Mouse (Mus musculus) heart, postnatal 0 days (tissue): Measurements from ENCODE around the gene Mon2. TPM values are rescaled to one million over a fixed set of nuclear protein-coding genes. Genes with fewer than 3 reads are reported as not detected.

Experiments
- ATAC-seq: fragments of 200-750 bp; cut with Nextera tagmentation; 2 replicates; pipeline ENCODE4 v1.8.0; 2017; ENCODE audit warnings: low read depth, moderate number of reproducible peaks, moderate library complexity; ENCODE audit not compliant: insufficient read depth
- DNase-seq: peaks from one replicate; pipeline ENCODE4 v3.0.0-alpha.2; 2016; ENCODE audit warnings: low spot score
- H3K27ac ChIP-seq: fragments of 300-500 bp; sonication (generic); 2 replicates; pipeline ENCODE4 v1.5.1; 2014; ENCODE audit warnings: low read depth, mild to moderate bottlenecking
- H3K27me3 ChIP-seq: fragments of 300-500 bp; sonication (generic); 2 replicates; pipeline ENCODE4 v1.6.1; 2014; ENCODE audit warnings: low read length, mixed read lengths; ENCODE audit not compliant: control insufficient read depth, insufficient read depth
- H3K36me3 ChIP-seq: fragments of 300-500 bp; sonication (generic); replicated peaks from 2 replicates; pipeline ENCODE4 v1.6.1; 2014; ENCODE audit warnings: low read length, mixed read lengths; ENCODE audit not compliant: control insufficient read depth, insufficient read depth
- H3K4me1 ChIP-seq: fragments of 300-500 bp; sonication (generic); 2 replicates; pipeline ENCODE4 v1.6.1; 2014; ENCODE audit warnings: antibody characterized with exemption; ENCODE audit not compliant: control insufficient read depth, insufficient read depth
- H3K4me2 ChIP-seq: fragments of 300-500 bp; sonication (generic); 2 replicates; pipeline ENCODE4 v1.6.1; 2014; ENCODE audit warnings: low read depth, mild to moderate bottlenecking, low read length, moderate library complexity
- H3K4me3 ChIP-seq: fragments of 300-500 bp; sonication (generic); 2 replicates; pipeline ENCODE4 v1.5.1; 2014; ENCODE audit warnings: low read depth, low read length
- H3K9ac ChIP-seq: fragments of 300-500 bp; sonication (generic); replicated peaks from 2 replicates; pipeline ENCODE4 v1.6.1; 2014; ENCODE audit warnings: low read depth, low read length, mixed read lengths
- H3K9me3 ChIP-seq: fragments of 300-500 bp; sonication (generic); replicated peaks from 2 replicates; pipeline ENCODE4 v1.6.1; 2016; ENCODE audit warnings: low read length; ENCODE audit not compliant: control insufficient read depth
- CTCF ChIP-seq: IDR thresholded peaks from 2 replicates; pipeline ENCODE4 v1.5.1; 2016; ENCODE audit warnings: antibody characterized with exemption, control low read depth, low read depth
- EP300 ChIP-seq: IDR thresholded peaks from 2 replicates; pipeline ENCODE4 v1.6.1; 2016; ENCODE audit warnings: antibody characterized with exemption, low read depth
- WGBS: fragments of 180-500 bp; shearing (Covaris S2); extraction: QIAGEN DNeasy Blood & Tissue Kit; methylation state at CpG from one replicate; pipeline ENCODE4 v1.1.7; 2014; 5-methylcytosine and 5-hydroxymethylcytosine counted together
- polyA plus RNA-seq: library from polyadenylated mRNA; unstranded; fragments of >200 nt; fragmentation: Nextera tagmentation; extraction: Ambion mirVana; gene quantifications from 2 replicates; pipeline ENCODE4 v1.2.1, GENCODE M21; 2015
- total RNA-seq: library from RNA; depleted of rRNA; stranded (reverse); fragments of >200 nt; gene quantifications from 2 replicates; pipeline ENCODE4 v1.2.3, GENCODE M21; 2014; ENCODE audit warnings: low replicate concordance; rRNA removed

The Mon2 gene
- total RNA-seq (35.0 and 62.0 TPM in 2 replicates), polyA plus RNA-seq (14.3 and 15.2 TPM in 2 replicates)

DNA sequence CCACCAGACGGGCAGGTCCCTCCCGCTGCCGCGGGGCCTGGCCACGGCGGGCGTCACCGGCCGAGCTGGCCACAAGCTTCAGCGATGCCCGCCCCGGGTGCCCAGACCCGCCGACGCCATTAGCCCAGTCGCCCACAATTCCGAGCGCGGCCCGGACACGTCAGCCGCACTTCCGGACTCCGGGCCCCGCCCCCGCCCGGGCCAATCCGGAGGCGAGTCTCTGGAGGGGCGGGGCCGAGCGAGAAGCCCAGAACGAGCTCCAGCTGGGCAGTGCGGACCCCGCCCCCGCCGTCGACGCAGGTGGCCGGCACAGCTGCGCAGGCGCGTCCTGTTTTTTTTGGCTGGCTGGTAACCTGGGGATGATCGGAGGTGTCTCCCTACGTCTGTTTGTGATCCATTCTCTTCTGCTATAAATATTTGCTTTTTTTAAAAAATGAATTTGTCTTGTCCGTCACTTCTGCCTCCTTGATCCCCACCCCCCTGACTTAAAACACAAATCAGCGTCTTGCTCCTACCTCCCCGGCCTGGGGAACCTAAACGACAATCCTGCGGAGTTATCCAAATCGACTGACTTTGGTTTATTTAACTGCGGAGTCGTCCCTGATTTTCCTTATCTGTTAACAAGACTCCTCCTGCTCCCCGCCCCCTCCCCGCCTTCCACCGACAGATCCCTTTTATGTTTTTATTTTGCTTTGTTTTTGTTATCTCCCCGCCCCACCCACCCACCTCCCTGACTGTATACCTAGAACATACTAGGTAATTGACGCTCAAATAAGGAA is at the start of gene Mon2:
Gene Mon2 (minus strand): TSS at position 261 of the 779 bp plus-strand sequence.
- H3K9ac ChIP-seq = peak within 1 kb of the TSS; percentile 97
- H3K27me3 ChIP-seq = no peaks in the 10 kb centered on the region
- H3K4me1 ChIP-seq = peaks cover 19% of the 10 kb centered on the region
- no peak for TF ChIP-seq CTCF
- TF ChIP-seq EP300 = no peak
- H3K4me3 ChIP-seq = peak within 1 kb of the TSS; percentile 99
- peak; percentile 100 for ATAC-seq
- peak within 1 kb of the TSS; percentile 91 for H3K4me2 ChIP-seq
- no peaks in the 10 kb centered on the region; the same call in 1 of the 2 replicates for H3K36me3 ChIP-seq
- no peaks in the 10 kb centered on the region for H3K9me3 ChIP-seq
- DNase-seq = peak; percentile 97
- H3K27ac ChIP-seq = peak within 1 kb of the TSS; percentile 92
- WGBS = under 1% methylated on average over 46 of the region's 58 CpGs

DNA sequence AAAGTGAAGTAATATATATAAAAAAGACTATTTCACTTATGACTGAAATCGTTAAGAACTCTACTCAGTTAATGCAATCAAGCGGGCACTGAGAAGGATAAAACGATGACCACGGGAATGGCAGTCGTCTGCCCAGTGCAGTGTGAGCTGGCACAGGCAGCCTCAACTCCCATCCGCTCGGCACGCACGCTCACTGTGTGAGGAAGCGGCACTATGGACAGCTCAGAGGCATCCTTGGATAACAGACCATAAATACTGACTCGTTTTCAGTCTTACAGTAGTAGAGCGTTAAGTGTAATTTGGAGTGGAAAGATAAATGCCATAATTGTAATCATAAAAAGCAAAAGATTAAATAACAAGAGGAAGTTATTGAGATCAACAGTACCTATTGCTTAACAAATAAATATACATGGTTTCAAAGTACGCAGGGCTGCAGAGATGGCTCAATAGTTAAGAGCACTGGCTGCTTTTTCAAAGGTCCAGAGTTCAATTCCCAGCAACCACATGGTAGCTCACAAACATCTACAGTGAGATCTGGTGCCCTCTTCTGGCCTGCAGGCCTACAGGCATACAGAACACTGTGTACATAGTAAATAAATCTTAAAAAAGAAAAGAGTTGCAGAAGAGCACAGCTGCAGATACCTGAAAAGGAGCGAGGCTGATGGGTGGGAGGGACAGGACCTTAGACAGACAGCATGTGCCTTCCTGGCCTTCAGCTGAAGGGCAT is 44.5 kb upstream of the Mon2 start:
- peaks cover 92% of the 10 kb centered on the region for H3K36me3 ChIP-seq
- H3K27me3 ChIP-seq = no peaks in the 10 kb centered on the region
- WGBS = 93% methylated on average over 14 of the region's 14 CpGs
- H3K9me3 ChIP-seq = no peaks in the 10 kb centered on the region
- no peak for TF ChIP-seq EP300
- peak; percentile 22; the same call in 1 of the 2 replicates for TF ChIP-seq CTCF
- no peak overlapping the region for H3K4me2 ChIP-seq
- no peak overlapping the region for H3K4me3 ChIP-seq
- no peak for ATAC-seq
- no peak for DNase-seq
- no peak overlapping the region for H3K27ac ChIP-seq
- H3K4me1 ChIP-seq = no peaks in the 10 kb centered on the region
- H3K9ac ChIP-seq = no peak overlapping the region

DNA sequence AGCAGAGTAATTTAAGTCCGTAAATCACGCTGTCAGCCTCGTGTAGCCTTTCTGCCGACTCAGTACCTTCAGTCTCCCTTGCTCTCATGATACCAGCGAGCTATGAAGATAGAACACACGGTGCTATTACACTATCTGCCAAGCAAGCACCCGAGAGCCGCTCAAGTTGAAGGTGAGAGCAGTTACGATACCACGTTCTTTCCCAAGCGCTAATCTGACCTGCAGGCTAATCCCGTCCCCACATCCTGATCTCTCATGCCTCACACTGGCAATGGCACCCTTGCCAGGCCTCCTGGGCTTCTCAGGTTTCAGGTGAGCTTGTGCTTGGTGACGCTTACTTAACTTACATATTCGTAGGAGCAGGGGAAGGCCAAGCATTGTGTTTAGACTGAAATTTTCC is 40.6 kb upstream of the Mon2 start:
- DNase-seq (no peak), ATAC-seq (no peak)
- H3K36me3 ChIP-seq = peaks cover 83% of the 10 kb centered on the region
- TF ChIP-seq CTCF (no peak), EP300 (no peak)
- H3K9ac ChIP-seq = no peak overlapping the region
- no peak overlapping the region for H3K4me3 ChIP-seq
- H3K4me1 ChIP-seq = no peaks in the 10 kb centered on the region
- H3K27ac ChIP-seq = no peak overlapping the region
- H3K9me3 ChIP-seq = no peaks in the 10 kb centered on the region
- no peaks in the 10 kb centered on the region for H3K27me3 ChIP-seq
- WGBS = 80% methylated on average over 14 of the region's 14 CpGs
- H3K4me2 ChIP-seq = no peak overlapping the region

DNA sequence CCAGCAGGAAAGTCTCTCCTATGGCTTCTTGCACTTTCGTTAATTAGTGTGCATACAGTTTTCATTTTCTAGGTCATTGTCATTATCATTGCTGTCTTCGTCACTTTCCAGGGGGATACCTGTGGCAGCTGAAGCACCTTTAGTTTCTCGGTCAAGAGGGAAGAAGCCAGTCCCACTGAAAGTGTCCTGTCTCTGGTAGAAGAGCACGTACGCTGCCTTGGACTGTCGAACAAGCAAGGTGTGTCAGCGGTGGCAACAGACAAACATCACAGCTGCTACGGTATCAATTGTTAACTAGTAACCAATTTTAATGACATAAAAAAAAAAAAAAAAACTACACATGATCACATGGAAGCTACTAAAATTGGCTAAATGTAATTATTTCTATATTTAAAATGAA is 37.2 kb upstream of the Mon2 start:
- ATAC-seq = no peak
- H3K4me3 ChIP-seq = no peak overlapping the region

DNA sequence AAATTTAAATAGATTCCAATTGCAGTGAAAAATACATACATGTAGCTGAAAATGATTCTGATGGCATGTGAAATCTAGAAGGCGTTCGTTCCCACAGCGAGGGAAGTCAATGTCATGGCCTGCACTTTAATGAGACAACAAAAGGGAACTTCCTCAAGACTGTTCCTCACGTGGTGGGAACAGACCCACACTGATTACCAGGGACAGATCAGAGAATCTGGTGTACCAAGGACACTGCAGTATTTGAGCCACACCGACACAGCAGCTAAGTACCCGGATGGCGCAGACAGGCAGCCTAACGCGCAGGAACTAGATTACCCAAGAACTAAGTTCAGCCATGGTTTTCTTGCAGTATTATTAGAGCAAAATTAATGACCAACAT is 36.5 kb upstream of the Mon2 start:
- H3K9me3 ChIP-seq = no peaks in the 10 kb centered on the region
- WGBS = 92% methylated on average over 9 of the region's 9 CpGs
- ATAC-seq (no peak), DNase-seq (no peak)
- TF ChIP-seq CTCF = no peak
- TF ChIP-seq EP300 = no peak
- no peaks in the 10 kb centered on the region for H3K4me1 ChIP-seq
- H3K4me2 ChIP-seq = no peak overlapping the region
- H3K9ac ChIP-seq = no peak overlapping the region
- no peak overlapping the region for H3K27ac ChIP-seq
- H3K27me3 ChIP-seq = no peaks in the 10 kb centered on the region
- peaks cover 57% of the 10 kb centered on the region for H3K36me3 ChIP-seq
- no peak overlapping the region for H3K4me3 ChIP-seq

More for the DNA sequence above, 37.2 kb upstream of the Mon2 start:
- no peak for TF ChIP-seq EP300
- TF ChIP-seq CTCF = no peak
- no peaks in the 10 kb centered on the region for H3K9me3 ChIP-seq
- no peak overlapping the region for H3K9ac ChIP-seq
- no peaks in the 10 kb centered on the region for H3K4me1 ChIP-seq
- no peak overlapping the region for H3K4me2 ChIP-seq
- no peak overlapping the region for H3K27ac ChIP-seq
- H3K27me3 ChIP-seq = no peaks in the 10 kb centered on the region
- H3K36me3 ChIP-seq = peaks cover 64% of the 10 kb centered on the region
- no peak for DNase-seq
- WGBS = 91% methylated on average over 8 of the region's 8 CpGs
